Comparison of ENCODE assay signal across 23 mouse cellular contexts in genomic region chr2:58546264-58546663, GRCm38 (mm10). TPM values are rescaled to one million over a fixed set of nuclear protein-coding genes. Genes with fewer than 3 reads are reported as not detected.
DNase-seq lines count a peak whose midpoint lies in the region; ATAC-seq and TF ChIP-seq lines count a peak whose summit lies in the region.
"Had no signal": no experiment of that assay in that cellular context is flagged by ENCODE, and none has a peak within 500 bp of the region (broad histone marks: within the 10 kb centered on the region; RNA-seq: fewer than 3 reads in every experiment).

No protein-coding gene starts in this region.

- DNase-seq in adrenal gland, postnatal 14 days = peak; percentile 34
- no peak for DNase-seq in adrenal gland, postnatal 4 days (ENCODE audit: low spot score in 2 of 2)
- DNase-seq in NIH3T3 (ENCODE audit: low read depth) = peak; percentile 65
- no peak for DNase-seq in layer of hippocampus, adult 2 months (ENCODE audit: low spot score in 2 of 2)
- no peak for DNase-seq in gastrocnemius, adult 18-20 months (ENCODE audit: low spot score)
- DNase-seq in gastrocnemius, postnatal 25 days = no peak
- DNase-seq: cerebellum, adult 11-12 months; cerebellum, adult 9-10 months; cerebellum, postnatal 25 days; forebrain, postnatal 0 days; gastrocnemius, adult 2 months; gastrocnemius, postnatal 36 days; heart, adult 18-20 months; heart, postnatal 14 days; kidney, adult 18-20 months had no signal

- no peak overlapping the region for H3K4me2 ChIP-seq in intestine, embryonic 16.5 days (ENCODE audit: low read depth, low read length)
- H3K4me2 ChIP-seq: embryonic facial prominence, embryonic 12.5 days; forebrain, embryonic 13.5 days; heart, embryonic 15.5 days; hindbrain, embryonic 15.5 days had no signal

- WGBS in intestine, embryonic 16.5 days = 59% methylated on average over 7 of the region's 7 CpGs

- ATAC-seq in intestine, embryonic 16.5 days = peak; percentile 44
- ATAC-seq: forebrain, embryonic 13.5 days; forebrain, postnatal 0 days had no signal

- no peak for TF ChIP-seq CTCF in layer of hippocampus, adult 2 months (conservative IDR thresholded peaks at IDR 0.05)

- H3K36me3 ChIP-seq in intestine, embryonic 16.5 days (ENCODE audit: control insufficient read depth, insufficient read depth, low read length) = no peaks in the 10 kb centered on the region
- H3K36me3 ChIP-seq: embryonic facial prominence, embryonic 12.5 days; heart, embryonic 10.5 days; heart, embryonic 15.5 days; hindbrain, embryonic 10.5 days; hindbrain, embryonic 15.5 days had no signal

- H3K4me1 ChIP-seq in intestine, embryonic 16.5 days (ENCODE audit: control insufficient read depth, insufficient read depth, low read length) = peaks cover 40% of the 10 kb centered on the region

- H3K4me3 ChIP-seq in intestine, embryonic 16.5 days (ENCODE audit: low read length) = no peak overlapping the region
- H3K4me3 ChIP-seq in layer of hippocampus, adult 2 months = no peak overlapping the region
- H3K4me3 ChIP-seq: embryonic facial prominence, embryonic 12.5 days; forebrain, embryonic 13.5 days; gastrocnemius, adult 2 months; heart, embryonic 10.5 days; heart, embryonic 15.5 days; hindbrain, embryonic 10.5 days; hindbrain, embryonic 15.5 days had no signal

- H3K27me3 ChIP-seq in intestine, embryonic 16.5 days (replicated peaks; ENCODE audit: control insufficient read depth, insufficient read depth, low read length) = no peaks in the 10 kb centered on the region
- H3K27me3 ChIP-seq: CH12.LX; embryonic facial prominence, embryonic 12.5 days; forebrain, embryonic 13.5 days; heart, embryonic 15.5 days; hindbrain, embryonic 15.5 days had no signal

- no peak overlapping the region for H3K9ac ChIP-seq in intestine, embryonic 16.5 days (ENCODE audit: low read depth, low read length)
- H3K9ac ChIP-seq: embryonic facial prominence, embryonic 12.5 days; forebrain, embryonic 13.5 days; forebrain, postnatal 0 days; heart, embryonic 15.5 days; hindbrain, embryonic 15.5 days had no signal

- no peak overlapping the region for H3K27ac ChIP-seq in intestine, embryonic 16.5 days (ENCODE audit: low read length)
- no peak overlapping the region for H3K27ac ChIP-seq in layer of hippocampus, adult 2 months
- H3K27ac ChIP-seq: embryonic facial prominence, embryonic 12.5 days; forebrain, embryonic 13.5 days; gastrocnemius, adult 2 months; heart, embryonic 10.5 days; heart, embryonic 15.5 days; hindbrain, embryonic 10.5 days; hindbrain, embryonic 15.5 days had no signal

- H3K9me3 ChIP-seq in intestine, embryonic 16.5 days (ENCODE audit: control insufficient read depth, low read length) = no peaks in the 10 kb centered on the region
- H3K9me3 ChIP-seq: embryonic facial prominence, embryonic 12.5 days; forebrain, embryonic 13.5 days; heart, embryonic 10.5 days; heart, embryonic 15.5 days; hindbrain, embryonic 10.5 days; hindbrain, embryonic 15.5 days had no signal

RNA-seq across cellular contexts. Expression of gene Acvr1, which starts 20.7 kb away (rescaled TPM):
- total RNA-seq in adrenal gland, postnatal 14 days (2021) = 45.0 and 50.3 TPM in 2 replicates
- total RNA-seq in adrenal gland, postnatal 4 days (2021) = 10 to 100 TPM; 57.6 to 63.7 TPM
- 4.6 and 5.3 TPM in 2 replicates for polyA plus RNA-seq in intestine, embryonic 16.5 days (2015; fragmentation: Nextera tagmentation; extraction: Ambion mirVana)
- 10 to 100 TPM; 46.0 to 48.2 TPM for total RNA-seq in layer of hippocampus, adult 2 months (2021)
- 10 to 100 TPM; 20.6 to 26.8 TPM for total RNA-seq in gastrocnemius, adult 18-20 months (2021)
- total RNA-seq in gastrocnemius, postnatal 25 days (2021) = 10 to 100 TPM; 12.4 to 16.2 TPM
- total RNA-seq: CH12.LX had no signal

RNA-seq across cellular contexts. Expression of gene Upp2, which starts 20.8 kb away (rescaled TPM):
- 9.5 and 52.8 TPM in 2 replicates for total RNA-seq in adrenal gland, postnatal 14 days (2021)
- total RNA-seq in adrenal gland, postnatal 4 days (2021) = 10 to 100 TPM in 1 of 2 experiments, 1 to 10 TPM in 1; 8.8 to 11.8 TPM
- 5.4 and 5.7 TPM in 2 replicates for polyA plus RNA-seq in intestine, embryonic 16.5 days (2015; fragmentation: Nextera tagmentation; extraction: Ambion mirVana)
- 10 to 100 TPM; 32.7 to 38.5 TPM for total RNA-seq in layer of hippocampus, adult 2 months (2021)
- total RNA-seq in gastrocnemius, adult 18-20 months (2021) = 1 to 10 TPM; 2.1 to 3.1 TPM
- 1 to 10 TPM; 1.9 to 2.4 TPM for total RNA-seq in gastrocnemius, postnatal 25 days (2021)
- total RNA-seq: CH12.LX had no signal

Comparison
In these comparisons a context has a peak if more than half of its experiments do, and no peak if none do; other contexts are left out.
1. DNase-seq: peak in adrenal gland, postnatal 14 days (single experiment) and NIH3T3 (single experiment); none in adrenal gland, postnatal 4 days (0 of 2), layer of hippocampus, adult 2 months (0 of 2), gastrocnemius, adult 18-20 months (single experiment) and gastrocnemius, postnatal 25 days (single experiment).